Mouse (Mus musculus) brain, embryonic 14.5 days (tissue): ENCODE results near the gene Ptprc.

Experiments used
- CTCF ChIP-seq: fragments of 200-500 bp; IDR thresholded peaks from 2 replicates; pipeline ENCODE4 v1.5.1; 2012; ENCODE audit warnings: inconsistent platforms, mild to moderate bottlenecking, moderate library complexity, borderline replicate concordance; ENCODE audit not compliant: insufficient read depth, insufficient read length; ENCODE audit errors: extremely low read depth
- POLR2A ChIP-seq: fragments of 200-500 bp; IDR thresholded peaks from 2 replicates; pipeline ENCODE4 v1.6.1; 2012; ENCODE audit warnings: mild to moderate bottlenecking, inconsistent platforms, borderline replicate concordance; ENCODE audit not compliant: poor library complexity, insufficient read depth, insufficient read length, severe bottlenecking; ENCODE audit errors: extremely low read depth

DNA sequence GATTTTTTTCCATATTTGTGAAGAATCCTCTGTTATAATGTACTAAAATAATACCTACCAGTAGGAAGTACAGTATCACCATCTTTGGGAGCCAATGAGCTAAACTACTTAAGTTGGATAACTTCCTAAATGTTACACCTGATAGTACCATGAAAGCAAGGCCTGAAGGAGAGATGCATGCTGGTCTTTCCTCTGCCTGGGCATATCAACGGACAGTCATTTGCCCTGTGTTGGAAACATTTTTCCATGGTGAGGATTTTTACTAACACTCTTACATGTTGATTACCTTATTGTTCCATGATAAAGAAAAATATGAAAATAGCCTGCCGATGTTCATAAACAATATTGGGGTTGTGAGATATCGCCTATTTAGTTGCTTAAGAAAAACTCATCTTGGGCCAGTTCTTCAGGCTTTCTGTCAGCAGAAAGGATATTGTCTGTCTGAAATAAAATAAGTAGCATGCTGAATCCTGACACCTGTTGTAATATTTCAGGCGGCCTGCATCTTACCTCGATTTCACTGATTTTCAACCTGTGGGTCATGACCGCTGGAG is 38.4 kb downstream of the Ptprc start:
- no peak for TF ChIP-seq POLR2A
- no peak for TF ChIP-seq CTCF
